Mouse (Mus musculus): ENCODE measurements at regions not wholly inside any gene's neighbourhood (a gene's known extent, or its start where the extent isn't known, plus 50 kb on each side); places are given as distances from the start of the nearest gene placed in this dataset.
A peak's percentile ranks its signal among the peaks of the same experiment; 100 is the strongest.

GRCm38 (mm10) chr2:53276435-53276834 lies 84.9 kb downstream of the Arl6ip6 start:
- no peaks in the 10 kb centered on the region for H3K27me3 ChIP-seq (ENCODE audit: insufficient read depth, low read length)
- no peak overlapping the region for H3K4me3 ChIP-seq (ENCODE audit: low read depth, low read length)
- DNase-seq (no peak), ATAC-seq (ENCODE audit: insufficient read depth) (no peak)
- no peaks in the 10 kb centered on the region for H3K9me3 ChIP-seq (ENCODE audit: low read depth, low read length)
- WGBS, result 26% methylated on average over 1 of the region's 1 CpGs
- no peak for TF ChIP-seq CTCF (IDR thresholded peaks at IDR 0.05; ENCODE audit: low read depth)
- no peaks in the 10 kb centered on the region for H3K4me1 ChIP-seq (ENCODE audit: insufficient read depth)
- no peak overlapping the region for H3K9ac ChIP-seq
- no peak overlapping the region for H3K27ac ChIP-seq (ENCODE audit: low read depth)
- H3K36me3 ChIP-seq (ENCODE audit: insufficient read depth), result no peaks in the 10 kb centered on the region
- H3K4me2 ChIP-seq, result no peak overlapping the region

GRCm38 (mm10) chr2:53301712-53302423 lies 110.3 kb downstream of the Arl6ip6 start:
- ATAC-seq (ENCODE audit: insufficient read depth) (peak; percentile 94), DNase-seq (peak; percentile 93)
- no peak for TF ChIP-seq CTCF (IDR thresholded peaks at IDR 0.05; ENCODE audit: low read depth)
- Histone ChIP-seq H3K4me3 (ENCODE audit: low read depth, low read length) (no peak overlapping the region), H3K36me3 (ENCODE audit: insufficient read depth) (no peaks in the 10 kb centered on the region), H3K27me3 (ENCODE audit: insufficient read depth, low read length) (no peaks in the 10 kb centered on the region), H3K4me2 (no peak overlapping the region), H3K9ac (no peak overlapping the region), H3K9me3 (ENCODE audit: low read depth, low read length) (no peaks in the 10 kb centered on the region), H3K4me1 (ENCODE audit: insufficient read depth) (no peaks in the 10 kb centered on the region), H3K27ac (ENCODE audit: low read depth) (no peak overlapping the region)
- 34% methylated on average over 2 of the region's 2 CpGs for WGBS

GRCm38 (mm10) chr2:53330680-53331079 lies 139.2 kb downstream of the Arl6ip6 start:
- peak; percentile 72 for TF ChIP-seq CTCF (IDR thresholded peaks at IDR 0.05; ENCODE audit: low read depth)
- Histone ChIP-seq H3K9ac (no peak overlapping the region), H3K4me1 (ENCODE audit: insufficient read depth) (no peaks in the 10 kb centered on the region), H3K4me2 (no peak overlapping the region), H3K36me3 (ENCODE audit: insufficient read depth) (no peaks in the 10 kb centered on the region), H3K9me3 (ENCODE audit: low read depth, low read length) (no peaks in the 10 kb centered on the region), H3K4me3 (ENCODE audit: low read depth, low read length) (no peak overlapping the region), H3K27me3 (ENCODE audit: insufficient read depth, low read length) (no peaks in the 10 kb centered on the region), H3K27ac (ENCODE audit: low read depth) (no peak overlapping the region)
- ATAC-seq (ENCODE audit: insufficient read depth) (no peak), DNase-seq (peak; percentile 75)
- 36% methylated on average over 6 of the region's 6 CpGs for WGBS

DNA sequence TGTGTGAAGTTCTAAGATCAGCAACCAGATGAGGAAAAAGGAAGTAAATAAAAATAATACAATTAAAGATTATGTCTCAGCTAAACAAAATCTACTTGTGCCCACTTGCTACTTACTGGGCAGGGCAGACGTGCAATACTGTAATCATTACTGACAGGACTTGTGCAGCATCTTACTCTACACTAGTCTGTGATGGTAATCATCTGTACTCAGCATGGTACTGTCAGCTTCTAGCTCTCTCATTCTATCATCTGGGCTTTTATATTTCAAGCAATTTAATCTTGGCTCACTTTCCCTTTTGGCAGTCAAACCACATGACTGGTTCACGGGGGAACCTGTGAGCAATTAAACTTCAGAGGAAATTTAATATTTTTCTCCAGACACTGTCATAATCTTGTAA lies 167.5 kb downstream of the Arl6ip6 start:
- Histone ChIP-seq H3K9me3 (ENCODE audit: low read depth, low read length) (no peaks in the 10 kb centered on the region), H3K27me3 (ENCODE audit: insufficient read depth, low read length) (no peaks in the 10 kb centered on the region), H3K4me1 (ENCODE audit: insufficient read depth) (no peaks in the 10 kb centered on the region), H3K36me3 (ENCODE audit: insufficient read depth) (no peaks in the 10 kb centered on the region), H3K4me2 (no peak overlapping the region), H3K27ac (ENCODE audit: low read depth) (no peak overlapping the region), H3K4me3 (ENCODE audit: low read depth, low read length) (no peak overlapping the region), H3K9ac (no peak overlapping the region)
- no peak for DNase-seq
- TF ChIP-seq CTCF (IDR thresholded peaks at IDR 0.05; ENCODE audit: low read depth), result no peak
- 44% methylated on average over 2 of the region's 2 CpGs for WGBS
- ATAC-seq (ENCODE audit: insufficient read depth), result no peak

DNA sequence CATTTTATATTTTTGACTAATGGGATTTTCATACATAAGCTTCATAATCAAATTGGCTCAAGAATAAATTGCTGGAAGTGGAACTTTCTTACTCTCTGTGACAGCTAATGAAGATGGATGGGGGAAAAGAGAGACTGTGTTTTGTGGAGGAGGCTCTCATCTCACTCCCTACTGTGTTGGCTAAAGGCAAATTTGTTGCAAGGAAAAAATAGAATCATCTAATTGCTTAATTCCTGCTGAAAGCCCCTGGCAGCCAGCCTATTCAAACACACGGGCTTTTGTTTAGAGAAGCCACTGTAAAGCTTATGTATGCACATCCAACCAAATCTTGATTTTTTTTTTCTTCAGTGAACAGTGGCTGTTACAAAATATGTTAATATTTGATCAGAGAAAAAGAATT lies 190.8 kb downstream of the Arl6ip6 start:
- Histone ChIP-seq H3K27ac (ENCODE audit: low read depth) (no peak overlapping the region), H3K36me3 (ENCODE audit: insufficient read depth) (no peaks in the 10 kb centered on the region), H3K27me3 (ENCODE audit: insufficient read depth, low read length) (no peaks in the 10 kb centered on the region), H3K9me3 (ENCODE audit: low read depth, low read length) (no peaks in the 10 kb centered on the region), H3K4me2 (no peak overlapping the region), H3K4me1 (ENCODE audit: insufficient read depth) (no peaks in the 10 kb centered on the region), H3K4me3 (ENCODE audit: low read depth, low read length) (no peak overlapping the region), H3K9ac (no peak overlapping the region)
- 8% methylated on average over 1 of the region's 1 CpGs for WGBS
- DNase-seq, result peak; percentile 84
- TF ChIP-seq CTCF (IDR thresholded peaks at IDR 0.05; ENCODE audit: low read depth), result no peak
- peak; percentile 75; the same call in 1 of the 2 replicates for ATAC-seq (ENCODE audit: insufficient read depth)

DNA sequence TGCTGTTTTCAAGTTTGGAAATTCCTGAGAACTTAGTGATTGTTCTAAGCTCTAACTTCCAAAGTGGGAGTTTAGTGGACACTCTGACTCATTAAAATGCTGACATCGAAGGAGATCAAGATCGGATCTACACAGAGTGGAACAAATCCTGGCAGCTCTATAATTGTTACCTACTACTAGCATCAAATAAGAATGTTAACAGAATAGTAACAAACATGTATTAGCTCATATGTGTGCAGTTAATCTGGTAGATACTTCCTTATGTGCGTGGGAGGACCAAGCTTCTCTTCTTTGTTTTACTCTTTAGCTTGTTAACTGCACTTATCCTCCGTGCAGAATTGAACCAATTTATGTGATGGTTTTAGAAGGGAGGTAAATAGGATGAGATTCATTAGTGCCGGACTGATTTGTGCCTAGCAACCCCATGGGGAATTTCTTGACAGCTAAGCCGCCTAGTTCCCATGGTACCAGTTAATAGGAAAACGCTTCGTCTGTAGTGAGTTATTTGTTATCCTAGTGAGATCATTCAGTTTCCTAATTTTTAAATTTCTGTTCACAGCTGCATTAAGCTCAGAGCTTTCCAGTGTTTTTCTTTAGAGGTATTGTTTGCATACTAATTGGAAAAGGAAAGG lies 193.1 kb downstream of the Arl6ip6 start:
- no peak for ATAC-seq (ENCODE audit: insufficient read depth)
- Histone ChIP-seq H3K9me3 (ENCODE audit: low read depth, low read length) (no peaks in the 10 kb centered on the region), H3K4me1 (ENCODE audit: insufficient read depth) (no peaks in the 10 kb centered on the region), H3K27ac (ENCODE audit: low read depth) (no peak overlapping the region), H3K27me3 (ENCODE audit: insufficient read depth, low read length) (no peaks in the 10 kb centered on the region), H3K4me3 (ENCODE audit: low read depth, low read length) (no peak overlapping the region), H3K4me2 (no peak overlapping the region), H3K36me3 (ENCODE audit: insufficient read depth) (no peaks in the 10 kb centered on the region), H3K9ac (no peak overlapping the region)
- no peak for TF ChIP-seq CTCF (IDR thresholded peaks at IDR 0.05; ENCODE audit: low read depth)
- DNase-seq, result no peak
- WGBS, result 83% methylated on average over 8 of the region's 8 CpGs

GRCm38 (mm10) chr2:53388652-53389051 lies 197.1 kb downstream of the Arl6ip6 start:
- no peak for TF ChIP-seq CTCF (IDR thresholded peaks at IDR 0.05; ENCODE audit: low read depth)
- Histone ChIP-seq H3K4me1 (ENCODE audit: insufficient read depth) (no peaks in the 10 kb centered on the region), H3K4me3 (ENCODE audit: low read depth, low read length) (no peak overlapping the region), H3K9me3 (ENCODE audit: low read depth, low read length) (no peaks in the 10 kb centered on the region), H3K27ac (ENCODE audit: low read depth) (no peak overlapping the region), H3K27me3 (ENCODE audit: insufficient read depth, low read length) (no peaks in the 10 kb centered on the region), H3K9ac (no peak overlapping the region), H3K36me3 (ENCODE audit: insufficient read depth) (no peaks in the 10 kb centered on the region), H3K4me2 (no peak overlapping the region)
- DNase-seq, result no peak
- ATAC-seq (ENCODE audit: insufficient read depth), result no peak
- 87% methylated on average over 3 of the region's 3 CpGs for WGBS

All from lung, embryonic 14.5 days (tissue).